Mouse (Mus musculus): ENCODE measurements around the gene Usp34.

- TF ChIP-seq POLR2A (IDR thresholded peaks at IDR 0.05; ENCODE audit: low read depth, low read length) (no peak), CTCF (IDR thresholded peaks at IDR 0.05; ENCODE audit: borderline replicate concordance, insufficient read depth, low read length) (no peak)
Observed at GRCm38 (mm10) chr11:23380595-23380994, 73.9 kb downstream of the Usp34 start.
